Mouse (Mus musculus) megakaryocyte, adult 5-6 weeks (primary cell): ENCODE measurements around the gene Racgap1. TPM values are rescaled to one million over a fixed set of nuclear protein-coding genes. Genes with fewer than 3 reads are reported as not detected.

ENCODE experiments used
- ATAC-seq: 2 replicates; pipeline ENCODE4 v1.8.0; 2016; ENCODE audit warnings: mild to moderate bottlenecking, inconsistent platforms; ENCODE audit not compliant: poor library complexity, severe bottlenecking
- total RNA-seq, 2 experiments: library from RNA; stranded (forward) in 1 of 2; stranded (reverse) in 1 of 2; fragments of 153-499, 151-499 nt in 1 of 2; fragments of 221-1000, 200-1000 nt in 1 of 2; gene quantifications; 2 replicates each; pipeline versions ENCODE4 v1.2.3 to v1.2.4; 2015 to 2017

The Racgap1 gene
- total RNA-seq, 2 experiments from 2014 or later: 136 to 184 TPM

- ATAC-seq: peak; percentile 88
Measured at GRCm38 (mm10) chr15:99664600-99665451, 13.4 kb upstream of the Racgap1 start.

GRCm38 (mm10) chr15:99663964-99664599 lies 12.6 kb upstream of the Racgap1 start:
- ATAC-seq: no peak

GRCm38 (mm10) chr15:99662371-99662770 lies 10.9 kb upstream of the Racgap1 start:
- ATAC-seq: no peak

- ATAC-seq: no peak
Measured at GRCm38 (mm10) chr15:99661121-99661830, 9.8 kb upstream of the Racgap1 start.

GRCm38 (mm10) chr15:99658437-99658836 lies 7.0 kb upstream of the Racgap1 start:
- ATAC-seq: no peak

GRCm38 (mm10) chr15:99655956-99656355 lies 4.5 kb upstream of the Racgap1 start:
- ATAC-seq: no peak

- ATAC-seq: no peak
Measured at GRCm38 (mm10) chr15:99653876-99654275, 2.4 kb upstream of the Racgap1 start.

- no peak for ATAC-seq
Measured at GRCm38 (mm10) chr15:99653291-99653690, 1.8 kb upstream of the Racgap1 start.

- peak; percentile 40 for ATAC-seq
Measured at GRCm38 (mm10) chr15:99651984-99652872, 772 bp upstream of the Racgap1 start.

- no peak for ATAC-seq
Measured at GRCm38 (mm10) chr15:99650304-99650703, 1.2 kb downstream of the Racgap1 start.

GRCm38 (mm10) chr15:99649067-99649761 lies 2.2 kb downstream of the Racgap1 start:
- no peak for ATAC-seq

- ATAC-seq: no peak
Measured at GRCm38 (mm10) chr15:99648326-99648725, 3.1 kb downstream of the Racgap1 start.

GRCm38 (mm10) chr15:99644776-99645175 lies 6.7 kb downstream of the Racgap1 start:
- no peak for ATAC-seq

- peak; percentile 51 for ATAC-seq
Measured at GRCm38 (mm10) chr15:99643832-99644231, 7.6 kb downstream of the Racgap1 start.

GRCm38 (mm10) chr15:99642622-99643021 lies 8.8 kb downstream of the Racgap1 start:
- peak; percentile 88 for ATAC-seq

- ATAC-seq: no peak
Measured at GRCm38 (mm10) chr15:99638124-99638485, 13.4 kb downstream of the Racgap1 start.

- ATAC-seq: no peak
Measured at GRCm38 (mm10) chr15:99637405-99638123, 13.9 kb downstream of the Racgap1 start.

- ATAC-seq: no peak
Measured at GRCm38 (mm10) chr15:99634702-99635101, 16.8 kb downstream of the Racgap1 start.

- ATAC-seq: peak; percentile 49; the same call in 1 of the 2 replicates
Measured at GRCm38 (mm10) chr15:99631618-99632017, 19.8 kb downstream of the Racgap1 start.
